In the genomic region with DNA sequence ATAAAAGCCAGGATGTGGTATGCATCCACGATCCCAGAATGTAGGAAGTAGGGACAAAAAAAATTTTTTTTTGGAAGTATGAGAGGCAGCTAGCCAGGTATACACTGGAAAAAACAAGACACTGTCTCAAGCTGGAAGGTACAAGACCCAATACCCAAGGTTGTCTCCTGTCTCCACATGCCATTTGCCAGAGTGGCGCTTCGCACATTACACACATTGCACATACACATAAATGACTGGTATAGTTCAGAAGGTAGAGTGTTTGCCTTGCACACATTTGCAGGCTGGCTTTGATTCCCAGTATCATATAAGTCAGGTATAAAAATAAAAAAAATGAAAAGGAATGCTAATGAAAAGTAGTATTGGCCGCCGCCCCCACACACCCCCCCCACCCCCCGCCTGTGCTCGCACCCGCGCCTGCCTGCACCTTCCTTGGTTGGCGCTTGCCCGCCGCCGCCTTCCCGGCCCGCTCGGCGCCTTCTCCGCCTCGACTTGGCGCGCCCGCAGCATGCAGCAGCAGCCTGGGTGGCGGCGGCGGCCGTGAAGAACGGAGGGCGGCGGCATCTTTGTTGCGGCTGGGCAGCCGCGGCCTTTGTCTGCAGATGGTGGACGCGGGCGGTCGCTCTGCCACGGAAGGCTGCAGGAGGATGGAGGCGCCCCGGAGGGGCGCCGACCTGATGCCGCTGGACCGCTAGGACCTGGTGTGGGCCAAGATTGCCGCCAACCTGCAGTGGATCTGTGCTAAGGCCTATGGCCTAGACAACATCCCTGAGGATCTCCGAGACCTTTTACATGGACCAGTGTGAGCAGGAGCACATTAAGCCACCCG, we compare ENCODE assay signal across 9 mouse cellular contexts.
DNase-seq lines count a peak whose midpoint lies in the region; ATAC-seq and TF ChIP-seq lines count a peak whose summit lies in the region.
"Had no signal": no experiment of that assay in that cellular context is flagged by ENCODE, and none has a peak within 500 bp of the region (broad histone marks: within the 10 kb centered on the region; RNA-seq: fewer than 3 reads in every experiment).

No protein-coding gene starts in this region.

- no peak for TF ChIP-seq CTCF in liver, postnatal 0 days (IDR thresholded peaks at IDR 0.05; ENCODE audit: low read depth)

- no peaks in the 10 kb centered on the region for H3K9me3 ChIP-seq in liver, postnatal 0 days (ENCODE audit: low read length)
- H3K9me3 ChIP-seq in heart, embryonic 14.5 days (ENCODE audit: control insufficient read depth, low read length) = no peaks in the 10 kb centered on the region
- H3K9me3 ChIP-seq in liver, embryonic 16.5 days (replicated peaks; ENCODE audit: control insufficient read depth, low read length) = no peaks in the 10 kb centered on the region

- DNase-seq in liver (peak; percentile 15), MN1 (ENCODE audit: low spot score) (no peak)
- no peak for DNase-seq in liver, postnatal 0 days
- peak; percentile 55 to 56 for DNase-seq in cerebellum, postnatal 14 days
- DNase-seq in urinary bladder, adult 18-20 months (ENCODE audit: low spot score in 2 of 2) = no peak

- no peak overlapping the region for H3K4me2 ChIP-seq in liver, postnatal 0 days (ENCODE audit: low read depth, low read length)
- peak overlapping the region; percentile 74 for H3K4me2 ChIP-seq in heart, embryonic 14.5 days (ENCODE audit: low read length)
- peak overlapping the region; percentile 27; the same call in 1 of the 2 replicates for H3K4me2 ChIP-seq in liver, embryonic 16.5 days (ENCODE audit: low read depth, low read length)

- no peak overlapping the region for H3K4me3 ChIP-seq in liver, postnatal 0 days (ENCODE audit: low read depth, low read length)
- H3K4me3 ChIP-seq in heart, embryonic 14.5 days (ENCODE audit: control insufficient read depth in 1 of 2, insufficient read depth in 1 of 2, low read depth in 1 of 2, low read length in 2 of 2) = peak overlapping the region; percentile 39 to 42
- H3K4me3 ChIP-seq in liver, embryonic 16.5 days (ENCODE audit: low read depth, low read length) = no peak overlapping the region

- no peak for TF ChIP-seq EP300 in liver, postnatal 0 days (IDR thresholded peaks at IDR 0.05; ENCODE audit: low read depth)

- 30% methylated on average over 45 of the region's 46 CpGs for WGBS in liver, postnatal 0 days (ENCODE audit: insufficient replicate concordance)
- WGBS in heart, embryonic 14.5 days = 16% methylated on average over 46 of the region's 46 CpGs
- WGBS in liver, embryonic 16.5 days (ENCODE audit: insufficient replicate concordance) = 24% methylated on average over 46 of the region's 46 CpGs

- H3K27me3 ChIP-seq in liver, postnatal 0 days (ENCODE audit: insufficient read depth, low read length) = no peaks in the 10 kb centered on the region
- peaks cover 8% of the 10 kb centered on the region; the same call in 1 of the 2 replicates for H3K27me3 ChIP-seq in heart, embryonic 14.5 days (ENCODE audit: control insufficient read depth, insufficient read depth, low read length)
- H3K27me3 ChIP-seq in liver, embryonic 16.5 days (ENCODE audit: control insufficient read depth, insufficient read depth, low read depth, low read length) = no peaks in the 10 kb centered on the region

- H3K9ac ChIP-seq in liver, postnatal 0 days (replicated peaks) = no peak overlapping the region
- peak overlapping the region; percentile 69 for H3K9ac ChIP-seq in heart, embryonic 14.5 days (ENCODE audit: low read length)
- H3K9ac ChIP-seq in liver, embryonic 16.5 days (ENCODE audit: low read depth, low read length) = no peak overlapping the region
- H3K9ac ChIP-seq: liver, embryonic 14.5 days had no signal

- no peak for ATAC-seq in liver, postnatal 0 days
- ATAC-seq in heart, embryonic 14.5 days (ENCODE audit: insufficient number of reproducible peaks, insufficient read depth, low FRiP score, low read depth) = no peak
- no peak for ATAC-seq in liver, embryonic 16.5 days (ENCODE audit: low read depth)
- no peak for ATAC-seq in CD4-positive, CD25-positive, alpha-beta regulatory T cell, adult 4 months

- H3K27ac ChIP-seq in liver, postnatal 0 days (ENCODE audit: low read depth) = no peak overlapping the region
- H3K27ac ChIP-seq in heart, embryonic 14.5 days (replicated peaks in 1 of 2; ENCODE audit: control insufficient read depth in 1 of 2, insufficient read depth in 1 of 2, low read depth in 2 of 2, low read length in 2 of 2) = no peak overlapping the region
- H3K27ac ChIP-seq in liver, embryonic 16.5 days (ENCODE audit: low read length) = no peak overlapping the region
- H3K27ac ChIP-seq: liver, embryonic 14.5 days had no signal

- H3K4me1 ChIP-seq in liver, postnatal 0 days (ENCODE audit: insufficient read depth) = no peaks in the 10 kb centered on the region
- peaks cover 2 to 3% of the 10 kb centered on the region in 2 experiments; a peak in 1 of 4 replicates for H3K4me1 ChIP-seq in heart, embryonic 14.5 days (ENCODE audit: control insufficient read depth in 2 of 2, insufficient read depth in 2 of 2, low read length in 2 of 2)
- no peaks in the 10 kb centered on the region for H3K4me1 ChIP-seq in liver, embryonic 16.5 days (ENCODE audit: control insufficient read depth, low read depth, low read length)

- H3K36me3 ChIP-seq in liver, postnatal 0 days (replicated peaks; ENCODE audit: insufficient read depth, low read length) = peaks cover 4% of the 10 kb centered on the region; the same call in 1 of the 2 replicates
- H3K36me3 ChIP-seq in heart, embryonic 14.5 days (ENCODE audit: control insufficient read depth, insufficient read depth, low read length) = no peaks in the 10 kb centered on the region
- H3K36me3 ChIP-seq in liver, embryonic 16.5 days (ENCODE audit: control insufficient read depth, insufficient read depth) = no peaks in the 10 kb centered on the region

Comparison
In these comparisons a context has a peak if more than half of its experiments do, and no peak if none do; other contexts are left out.
1. DNase-seq: peak in liver (single experiment) and cerebellum, postnatal 14 days (2 of 2); none in liver, postnatal 0 days (single experiment), MN1 (single experiment) and urinary bladder, adult 18-20 months (0 of 2).
2. H3K4me3 ChIP-seq: peak in heart, embryonic 14.5 days (2 of 2); none in liver, postnatal 0 days (single experiment) and liver, embryonic 16.5 days (single experiment).